Comparison of ENCODE assay signal across 10 mouse cellular contexts in the genomic region with DNA sequence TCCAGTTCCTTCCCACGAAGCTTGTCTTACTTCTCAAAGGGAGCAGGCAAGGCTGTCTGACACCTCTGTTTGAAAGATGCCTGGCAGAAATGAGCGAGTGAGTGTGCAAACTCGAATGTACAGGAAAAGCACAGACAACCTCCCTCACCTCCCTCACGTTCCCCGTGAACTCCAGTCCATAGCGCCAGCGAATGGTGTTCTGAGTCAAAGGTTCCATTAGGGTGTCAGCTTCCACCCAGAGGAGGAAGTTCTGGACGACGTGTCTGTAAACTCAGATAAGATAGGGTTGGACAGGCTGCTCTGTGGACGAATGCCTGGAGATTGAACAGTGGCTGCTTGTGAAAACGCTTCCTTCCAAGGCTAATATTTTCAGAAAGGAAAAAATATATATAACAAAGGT. TPM values are rescaled to one million over a fixed set of nuclear protein-coding genes. Genes with fewer than 3 reads are reported as not detected.
DNase-seq lines count a peak whose midpoint lies in the region; ATAC-seq and TF ChIP-seq lines count a peak whose summit lies in the region.
"Had no signal": no experiment of that assay in that cellular context is flagged by ENCODE, and none has a peak within 500 bp of the region (broad histone marks: within the 10 kb centered on the region; RNA-seq: fewer than 3 reads in every experiment).

No protein-coding gene starts in this region.

- no peak for DNase-seq in kidney, adult 11 months
- DNase-seq in heart, embryonic 10.5 days (ENCODE audit: low spot score): peak; percentile 90
- DNase-seq in liver, adult 2 months (ENCODE audit: extremely low read depth, low read depth, low spot score): peak; percentile 46
- DNase-seq in spleen, adult 2 months (ENCODE audit: low read depth in 1 of 2, low spot score in 2 of 2): no peak
- no peak for DNase-seq in layer of hippocampus, postnatal 14 days (ENCODE audit: low spot score in 2 of 2)
- DNase-seq in adrenal gland, adult 8-10 months: no peak
- no peak for DNase-seq in midbrain, embryonic 14.5 days
- DNase-seq: gastrocnemius, postnatal 14 days had no signal

- no peak for TF ChIP-seq POLR2A in liver, adult 2 months (IDR thresholded peaks at IDR 0.05; ENCODE audit: extremely low read depth, insufficient read depth, low read length)
- no peak for TF ChIP-seq POLR2A in spleen, adult 2 months (IDR thresholded peaks at IDR 0.05; ENCODE audit: low read depth, low read length)

- H3K27ac ChIP-seq in kidney, embryonic 14.5 days (ENCODE audit: low read depth, low read length): peak overlapping the region; percentile 10; the same call in 1 of the 2 replicates
- H3K27ac ChIP-seq in heart, embryonic 10.5 days: peak overlapping the region; percentile 82
- H3K27ac ChIP-seq in liver, adult 2 months (replicated peaks; ENCODE audit: insufficient read depth, low read depth, low read length): no peak overlapping the region
- peak overlapping the region; percentile 50; the same call in 1 of the 2 replicates for H3K27ac ChIP-seq in spleen, adult 2 months (ENCODE audit: insufficient read depth, low read length)
- no peak overlapping the region for H3K27ac ChIP-seq in midbrain, embryonic 14.5 days (replicated peaks; ENCODE audit: low read depth, low read length)
- H3K27ac ChIP-seq: macrophage had no signal

- no peak overlapping the region for H3K4me3 ChIP-seq in kidney, embryonic 14.5 days (ENCODE audit: low read length)
- peak overlapping the region; percentile 29 for H3K4me3 ChIP-seq in heart, embryonic 10.5 days
- no peak overlapping the region for H3K4me3 ChIP-seq in liver, adult 2 months (ENCODE audit: insufficient read depth, low read depth, low read length)
- H3K4me3 ChIP-seq in spleen, adult 2 months (ENCODE audit: extremely low read depth, insufficient read depth, insufficient read length): no peak overlapping the region
- H3K4me3 ChIP-seq in midbrain, embryonic 14.5 days (replicated peaks; ENCODE audit: low read depth, low read length): no peak overlapping the region

- peaks cover 10% of the 10 kb centered on the region for H3K4me1 ChIP-seq in kidney, embryonic 14.5 days (ENCODE audit: control insufficient read depth, insufficient read depth, low read length)
- H3K4me1 ChIP-seq in heart, embryonic 10.5 days: peaks cover 71% of the 10 kb centered on the region
- peaks cover 4% of the 10 kb centered on the region; the same call in 1 of the 2 replicates for H3K4me1 ChIP-seq in liver, adult 2 months (ENCODE audit: control insufficient read depth, insufficient read depth, low read length)
- H3K4me1 ChIP-seq in spleen, adult 2 months (ENCODE audit: control insufficient read depth, insufficient read depth, insufficient read length): no peaks in the 10 kb centered on the region
- H3K4me1 ChIP-seq in midbrain, embryonic 14.5 days (ENCODE audit: control insufficient read depth, insufficient read depth, low read length): no peaks in the 10 kb centered on the region

- WGBS in kidney, embryonic 14.5 days: 15% methylated on average over 11 of the region's 11 CpGs
- 5% methylated on average over 11 of the region's 11 CpGs for WGBS in heart, embryonic 10.5 days
- 9% methylated on average over 11 of the region's 11 CpGs for WGBS in liver, adult 2 months
- 10% methylated on average over 11 of the region's 11 CpGs for WGBS in spleen, adult 2 months
- WGBS in midbrain, embryonic 14.5 days: 85% methylated on average over 11 of the region's 11 CpGs

- no peaks in the 10 kb centered on the region for H3K9me3 ChIP-seq in kidney, embryonic 14.5 days (ENCODE audit: control insufficient read depth, low read length)
- H3K9me3 ChIP-seq in heart, embryonic 10.5 days: no peaks in the 10 kb centered on the region
- no peaks in the 10 kb centered on the region for H3K9me3 ChIP-seq in midbrain, embryonic 14.5 days (ENCODE audit: control insufficient read depth, low read length)

- H3K27me3 ChIP-seq in kidney, embryonic 14.5 days (ENCODE audit: control insufficient read depth, insufficient read depth, low read length): no peaks in the 10 kb centered on the region
- H3K27me3 ChIP-seq in heart, embryonic 10.5 days (ENCODE audit: insufficient read depth, poor library complexity, severe bottlenecking): no peaks in the 10 kb centered on the region
- no peaks in the 10 kb centered on the region for H3K27me3 ChIP-seq in liver, adult 2 months (ENCODE audit: control insufficient read depth, insufficient read depth, low read length)
- H3K27me3 ChIP-seq in spleen, adult 2 months (ENCODE audit: control insufficient read depth, insufficient read depth, low read length): no peaks in the 10 kb centered on the region
- no peaks in the 10 kb centered on the region for H3K27me3 ChIP-seq in midbrain, embryonic 14.5 days (ENCODE audit: control insufficient read depth, insufficient read depth, low read length)

- H3K36me3 ChIP-seq in kidney, embryonic 14.5 days (ENCODE audit: control insufficient read depth, insufficient read depth, low read length): no peaks in the 10 kb centered on the region
- no peaks in the 10 kb centered on the region for H3K36me3 ChIP-seq in heart, embryonic 10.5 days
- H3K36me3 ChIP-seq in liver, adult 2 months (ENCODE audit: control insufficient read depth, insufficient read depth, low read length): no peaks in the 10 kb centered on the region
- H3K36me3 ChIP-seq in spleen, adult 2 months (ENCODE audit: control insufficient read depth, insufficient read depth, low read length): no peaks in the 10 kb centered on the region
- no peaks in the 10 kb centered on the region for H3K36me3 ChIP-seq in midbrain, embryonic 14.5 days (ENCODE audit: control insufficient read depth, insufficient read depth, low read length)

- no peak for ATAC-seq in kidney, embryonic 14.5 days (ENCODE audit: low FRiP score, low TSS enrichment)
- ATAC-seq in midbrain, embryonic 14.5 days (ENCODE audit: low FRiP score, low TSS enrichment): no peak

- no peak overlapping the region for H3K9ac ChIP-seq in kidney, embryonic 14.5 days (ENCODE audit: low read depth, low read length)
- H3K9ac ChIP-seq in liver, adult 2 months (ENCODE audit: low read depth, low read length): no peak overlapping the region
- no peak overlapping the region for H3K9ac ChIP-seq in midbrain, embryonic 14.5 days (replicated peaks; ENCODE audit: low read length)

- no peak overlapping the region for H3K4me2 ChIP-seq in kidney, embryonic 14.5 days (replicated peaks; ENCODE audit: low read depth, low read length)
- no peak overlapping the region for H3K4me2 ChIP-seq in midbrain, embryonic 14.5 days (ENCODE audit: low read length)

- no peak for TF ChIP-seq CTCF in liver, adult 2 months (IDR thresholded peaks at IDR 0.05; ENCODE audit: low read depth, low read length)
- no peak for TF ChIP-seq CTCF in spleen, adult 2 months (IDR thresholded peaks at IDR 0.05; ENCODE audit: extremely low read depth, insufficient read depth, insufficient read length, insufficient replicate concordance)

- H3K79me2 ChIP-seq in liver, adult 2 months (ENCODE audit: control insufficient read depth, insufficient read depth, low read length): no peaks in the 10 kb centered on the region

RNA-seq across cellular contexts. Expression of a gene that starts 37.9 kb away (rescaled TPM):
- polyA plus RNA-seq in kidney, embryonic 14.5 days (2014; fragmentation: Nextera tagmentation; extraction: Ambion mirVana): 96.3 and 112 TPM in 2 replicates
- 119 and 137 TPM in 2 replicates for polyA plus RNA-seq in heart, embryonic 10.5 days (2016; fragmentation: Nextera tagmentation; extraction: Ambion mirVana)
- 6.9 and 9.5 TPM in 2 replicates for total RNA-seq in liver, adult 2 months (2014; rRNA removed)
- polyA plus RNA-seq in liver, adult 2 months (2012; rRNA removed): 16.4 and 23.0 TPM in 2 replicates
- polyA plus RNA-seq in spleen, adult 2 months (2012; rRNA removed): 29.4 and 37.5 TPM in 2 replicates
- total RNA-seq in layer of hippocampus, postnatal 14 days (2021): 10 to 100 TPM; 32.2 to 36.7 TPM
- 10 to 100 TPM; 82.9 to 90.5 (median 87.2) TPM for total RNA-seq in adrenal gland, adult 8-10 months (2022)
- polyA plus RNA-seq in midbrain, embryonic 14.5 days (2014; fragmentation: Nextera tagmentation; extraction: Ambion mirVana): 43.4 and 52.0 TPM in 2 replicates

RNA-seq across cellular contexts. Expression of a gene that starts 54.8 kb away (rescaled TPM):
- 78.6 and 140 TPM in 2 replicates for polyA plus RNA-seq in kidney, embryonic 14.5 days (2014; fragmentation: Nextera tagmentation; extraction: Ambion mirVana)
- 232 and 318 TPM in 2 replicates for polyA plus RNA-seq in heart, embryonic 10.5 days (2016; fragmentation: Nextera tagmentation; extraction: Ambion mirVana)
- total RNA-seq in liver, adult 2 months (2014; rRNA removed): 260 and 348 TPM in 2 replicates
- polyA plus RNA-seq in liver, adult 2 months (2012; rRNA removed): 452 and 472 TPM in 2 replicates
- polyA plus RNA-seq in spleen, adult 2 months (2012; rRNA removed): 15.0 and 23.4 TPM in 2 replicates
- total RNA-seq in layer of hippocampus, postnatal 14 days (2021): 1 to 10 TPM; 7.3 to 9.8 TPM
- 10 to 100 TPM; 41.9 to 49.0 (median 48.0) TPM for total RNA-seq in adrenal gland, adult 8-10 months (2022)
- polyA plus RNA-seq in midbrain, embryonic 14.5 days (2014; fragmentation: Nextera tagmentation; extraction: Ambion mirVana): 8.5 and 33.0 TPM in 2 replicates

Comparison
In these comparisons a context has a peak if more than half of its experiments do, and no peak if none do; other contexts are left out.
1. H3K27ac ChIP-seq: peak in kidney, embryonic 14.5 days (single experiment), heart, embryonic 10.5 days (single experiment) and spleen, adult 2 months (single experiment); none in liver, adult 2 months (single experiment) and midbrain, embryonic 14.5 days (single experiment).
2. DNase-seq: peak in heart, embryonic 10.5 days (single experiment) and liver, adult 2 months (single experiment); none in kidney, adult 11 months (single experiment), spleen, adult 2 months (0 of 2), layer of hippocampus, postnatal 14 days (0 of 2), adrenal gland, adult 8-10 months (single experiment) and midbrain, embryonic 14.5 days (single experiment).